Mouse (Mus musculus) kidney, adult 2 months (tissue): Measurements from ENCODE around the gene Rab30. TPM values are rescaled to one million over a fixed set of nuclear protein-coding genes. Genes with fewer than 3 reads are reported as not detected.

Source experiments
- DNase-seq: peaks from one replicate; pipeline ENCODE4 v3.0.0; 2021
- H3K27ac ChIP-seq: fragments of 200-500 bp; 2 replicates; pipeline ENCODE4 v1.5.1; 2012; ENCODE audit warnings: low read depth, low read length, control low read depth, inconsistent platforms; ENCODE audit not compliant: insufficient read depth
- H3K27me3 ChIP-seq: fragments of 200-500 bp; replicated peaks from 2 replicates; pipeline ENCODE4 v1.6.1; 2012; ENCODE audit warnings: mild to moderate bottlenecking, moderate library complexity, low read length, inconsistent platforms; ENCODE audit not compliant: control insufficient read depth, insufficient read depth
- H3K36me3 ChIP-seq: fragments of 200-500 bp; 2 replicates; pipeline ENCODE4 v1.6.1; 2012; ENCODE audit warnings: mild to moderate bottlenecking, moderate library complexity, low read length, inconsistent platforms; ENCODE audit not compliant: control insufficient read depth, insufficient read depth
- H3K4me1 ChIP-seq: fragments of 200-500 bp; 2 replicates; pipeline ENCODE4 v1.6.1; 2011; ENCODE audit warnings: low read length; ENCODE audit not compliant: control insufficient read depth, insufficient read depth
- H3K4me3 ChIP-seq: fragments of 200-500 bp; 2 replicates; pipeline ENCODE4 v1.5.1; 2011; ENCODE audit warnings: mild to moderate bottlenecking, low read depth, low read length, control low read depth; ENCODE audit not compliant: insufficient read depth
- CTCF ChIP-seq: fragments of 200-500 bp; conservative IDR thresholded peaks from 2 replicates; pipeline ENCODE4 v1.5.1; 2011; ENCODE audit warnings: low read depth, mild to moderate bottlenecking, control low read depth, low read length, moderate library complexity, mixed read lengths; ENCODE audit not compliant: insufficient read depth, insufficient read length
- POLR2A ChIP-seq: fragments of 200-500 bp; IDR thresholded peaks from one replicate; pipeline ENCODE4 v1.6.1; 2011; ENCODE audit warnings: low read depth, low read length, control low read depth
- WGBS: fragments of 180-500 bp; shearing (Covaris S2); methylation state at CpG from one replicate; pipeline ENCODE4 v1.1.7; 2018; 5-methylcytosine and 5-hydroxymethylcytosine counted together
- polyA plus RNA-seq: library from polyadenylated mRNA; depleted of rRNA; stranded (reverse); fragments of >200 nt; gene quantifications from 2 replicates; pipeline ENCODE4 v1.2.3, GENCODE M21; 2012

Gene Rab30
- polyA plus RNA-seq, 1 experiment = 1.3 TPM

DNA sequence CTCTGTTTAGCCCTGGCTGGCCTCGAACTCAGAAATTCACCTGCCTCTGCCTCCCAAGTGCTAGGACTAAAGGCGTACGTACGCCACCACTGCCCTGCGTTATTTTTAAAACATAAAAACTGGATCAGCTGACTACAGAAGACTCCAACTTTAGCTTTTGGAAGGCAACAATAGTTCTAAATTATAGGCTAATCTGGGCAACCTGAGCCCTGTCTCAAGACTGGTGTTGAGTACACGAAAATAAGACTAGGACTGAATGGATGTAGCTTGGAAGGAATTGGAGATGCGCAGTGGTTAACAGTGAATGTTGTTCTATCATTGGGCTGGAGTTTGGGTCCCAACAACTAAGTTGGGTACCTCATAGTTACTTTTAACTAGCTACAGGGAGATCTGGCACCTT, 9.3 kb upstream of the Rab30 start:
- WGBS = 87% methylated on average over 7 of the region's 7 CpGs

DNA sequence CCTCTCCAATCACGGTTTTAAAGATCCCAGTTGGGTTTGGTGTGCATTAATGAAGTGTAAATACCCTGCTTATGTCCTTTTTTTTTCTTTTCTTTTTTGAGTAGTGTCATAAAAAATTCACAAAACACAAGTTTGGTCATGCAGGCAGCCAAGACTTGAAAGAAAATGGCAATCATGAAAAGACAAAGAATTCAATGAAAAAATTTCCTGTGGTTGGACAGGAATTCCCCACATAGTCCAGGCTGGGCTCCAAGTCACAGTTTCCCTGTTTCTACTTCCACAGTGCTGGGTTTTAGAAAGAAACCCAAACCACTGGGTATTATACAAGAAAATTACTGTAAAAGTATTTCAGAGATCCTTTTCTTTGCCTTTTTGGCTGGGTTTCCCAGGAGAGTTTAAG, 3.8 kb upstream of the Rab30 start:
- TF ChIP-seq CTCF (no peak), POLR2A (no peak)
- H3K27ac ChIP-seq = no peak overlapping the region
- WGBS = 76% methylated on average over 1 of the region's 1 CpGs

More for the DNA sequence above, 9.3 kb upstream of the Rab30 start:
- TF ChIP-seq CTCF (no peak), POLR2A (no peak)
- Histone ChIP-seq H3K27ac (no peak overlapping the region), H3K36me3 (no peaks in the 10 kb centered on the region; the same call in 1 of the 2 replicates), H3K4me1 (no peaks in the 10 kb centered on the region), H3K27me3 (no peaks in the 10 kb centered on the region), H3K4me3 (no peak overlapping the region)
- no peak for DNase-seq

DNA sequence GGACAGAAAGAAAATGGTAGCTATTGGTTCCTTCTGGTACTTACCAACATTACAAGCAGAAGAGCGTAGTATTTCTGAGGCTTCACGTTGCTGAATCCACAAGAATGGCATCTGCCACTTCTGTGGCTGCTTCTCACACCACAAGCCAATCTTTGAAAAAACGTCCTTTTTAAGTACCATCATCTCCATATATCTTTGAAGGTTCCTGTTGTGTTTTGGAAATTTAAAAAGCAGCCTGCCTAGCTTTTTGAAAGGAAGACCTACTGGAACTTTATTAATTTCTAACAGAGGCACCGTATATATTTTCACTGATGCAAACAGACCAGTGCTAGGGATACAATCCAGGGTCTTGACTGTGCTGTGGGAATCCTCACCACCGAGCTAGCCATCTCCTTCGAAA, 1.4 kb upstream of the Rab30 start:
- no peak overlapping the region for H3K27ac ChIP-seq
- TF ChIP-seq POLR2A = no peak
- no peak for TF ChIP-seq CTCF
- 33% methylated on average over 6 of the region's 6 CpGs for WGBS
- H3K27me3 ChIP-seq = no peaks in the 10 kb centered on the region
- H3K4me1 ChIP-seq = peaks cover 5% of the 10 kb centered on the region; the same call in 1 of the 2 replicates
- peaks cover 4% of the 10 kb centered on the region for H3K36me3 ChIP-seq
- no peak for DNase-seq
- H3K4me3 ChIP-seq = no peak overlapping the region

More for the DNA sequence above, 3.8 kb upstream of the Rab30 start:
- DNase-seq = no peak
- no peaks in the 10 kb centered on the region for H3K27me3 ChIP-seq
- peaks cover 4% of the 10 kb centered on the region for H3K36me3 ChIP-seq
- H3K4me1 ChIP-seq = peaks cover 5% of the 10 kb centered on the region; the same call in 1 of the 2 replicates
- H3K4me3 ChIP-seq = no peak overlapping the region

DNA sequence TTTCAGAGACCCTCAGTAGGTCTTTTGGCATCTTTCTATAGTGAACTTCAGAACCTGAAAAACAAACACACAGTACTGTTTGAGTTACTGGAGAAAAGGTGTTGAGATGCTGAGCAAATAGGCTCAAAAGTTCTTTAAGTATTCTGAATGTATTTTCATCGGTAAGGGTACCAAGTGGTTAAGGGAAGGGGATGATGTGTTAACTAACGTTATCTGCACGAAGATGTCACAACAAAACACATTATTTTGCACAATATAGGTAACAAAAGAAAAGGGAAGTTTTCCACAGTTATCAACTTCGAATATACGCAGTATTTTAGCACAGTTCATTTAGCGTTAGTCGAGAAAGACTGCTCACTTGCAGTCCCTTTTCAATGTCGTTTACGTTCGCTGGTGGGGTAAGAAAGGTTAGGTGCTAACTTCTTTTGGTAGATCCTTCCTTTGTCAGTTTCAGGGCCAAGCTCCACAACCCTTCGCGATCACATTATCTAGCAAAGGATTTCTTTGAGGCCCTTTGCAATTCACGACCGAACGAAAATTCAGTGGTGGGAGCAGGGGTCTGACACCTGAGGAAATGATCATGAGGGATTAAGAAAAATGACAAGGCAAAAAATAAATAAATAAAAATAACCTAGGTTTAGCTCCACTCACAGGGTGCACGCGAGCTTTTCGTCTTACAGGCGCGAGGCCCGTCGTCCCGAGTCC, 840 bp upstream of the Rab30 start:
- 2% methylated on average over 23 of the region's 23 CpGs for WGBS
- Histone ChIP-seq H3K36me3 (peaks cover 4% of the 10 kb centered on the region), H3K4me3 (peak overlapping the region; percentile 76), H3K27ac (peak overlapping the region; percentile 89), H3K4me1 (peaks cover 5% of the 10 kb centered on the region; the same call in 1 of the 2 replicates), H3K27me3 (no peaks in the 10 kb centered on the region)
- no peak for DNase-seq
- TF ChIP-seq POLR2A = no peak
- no peak for TF ChIP-seq CTCF

DNA sequence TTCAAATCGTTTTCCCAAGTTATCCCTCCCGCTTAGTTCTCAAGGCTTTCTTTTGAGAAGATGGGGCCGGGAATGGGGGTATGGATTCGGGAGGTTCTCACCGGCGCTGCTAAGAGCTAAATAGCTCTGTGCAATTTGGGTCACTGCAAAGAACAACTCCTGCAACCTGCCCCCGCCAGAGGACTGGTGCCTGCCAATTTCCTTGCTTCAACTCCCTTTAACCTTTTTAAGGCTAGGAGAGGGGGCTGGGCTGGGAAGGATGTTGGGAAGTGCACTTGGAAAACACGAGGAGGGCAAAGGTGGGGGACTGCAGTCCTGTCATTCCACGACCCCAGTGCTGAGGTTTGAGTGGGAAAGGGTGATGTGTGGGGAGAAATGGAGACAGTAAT, 452 bp downstream of the Rab30 start:
- H3K27me3 ChIP-seq = no peaks in the 10 kb centered on the region
- TF ChIP-seq CTCF (no peak), POLR2A (no peak)
- peaks cover 4% of the 10 kb centered on the region for H3K36me3 ChIP-seq
- WGBS = 0% methylated on average over 9 of the region's 9 CpGs
- H3K4me1 ChIP-seq = peaks cover 5% of the 10 kb centered on the region; the same call in 1 of the 2 replicates
- no peak overlapping the region for H3K27ac ChIP-seq
- H3K4me3 ChIP-seq = peak overlapping the region; percentile 61
- DNase-seq = peak; percentile 52

DNA sequence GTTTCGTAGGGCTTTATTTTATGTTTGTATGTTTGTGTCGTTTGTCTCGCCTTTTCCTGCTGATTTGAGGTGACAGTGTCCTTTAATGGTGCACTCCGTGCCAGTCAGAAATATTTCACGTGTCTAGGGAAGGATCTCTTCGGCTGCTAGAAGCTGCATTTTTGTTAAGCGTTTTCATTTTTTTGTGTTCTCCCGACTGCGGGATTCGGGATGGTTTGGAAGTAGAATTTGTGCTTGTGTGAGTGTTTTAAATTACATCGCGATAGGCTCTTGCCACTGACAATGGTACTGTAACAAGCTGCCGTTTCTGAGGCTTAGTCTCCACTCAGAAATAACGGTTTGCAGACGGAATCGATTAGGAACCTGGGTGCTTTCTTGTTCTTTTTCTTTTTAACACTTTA, 938 bp downstream of the Rab30 start:
- H3K27me3 ChIP-seq = no peaks in the 10 kb centered on the region
- peak overlapping the region; percentile 61; the same call in 1 of the 2 replicates for H3K4me3 ChIP-seq
- peaks cover 4% of the 10 kb centered on the region for H3K36me3 ChIP-seq
- DNase-seq = no peak
- 1% methylated on average over 16 of the region's 16 CpGs for WGBS
- H3K4me1 ChIP-seq = peaks cover 5% of the 10 kb centered on the region; the same call in 1 of the 2 replicates
- TF ChIP-seq POLR2A (no peak), CTCF (no peak)
- no peak overlapping the region for H3K27ac ChIP-seq

GRCm38 (mm10) chr7:92742774-92743173, 1.4 kb downstream of the Rab30 start:
- 3% methylated on average over 6 of the region's 6 CpGs for WGBS
- DNase-seq = peak; percentile 48
- Histone ChIP-seq H3K4me3 (no peak overlapping the region), H3K4me1 (peaks cover 5% of the 10 kb centered on the region; the same call in 1 of the 2 replicates), H3K27me3 (no peaks in the 10 kb centered on the region), H3K36me3 (peaks cover 4% of the 10 kb centered on the region), H3K27ac (no peak overlapping the region)
- TF ChIP-seq CTCF (no peak), POLR2A (no peak)

- no peak overlapping the region for H3K4me3 ChIP-seq
- WGBS = 63% methylated on average over 6 of the region's 6 CpGs
- no peak for DNase-seq
- no peak overlapping the region for H3K27ac ChIP-seq
- TF ChIP-seq CTCF = no peak
- TF ChIP-seq POLR2A = no peak
- peaks cover 1% of the 10 kb centered on the region for H3K36me3 ChIP-seq
- H3K4me1 ChIP-seq = peaks cover 5% of the 10 kb centered on the region; the same call in 1 of the 2 replicates
- no peaks in the 10 kb centered on the region for H3K27me3 ChIP-seq
Measured at GRCm38 (mm10) chr7:92743325-92743724, 1.9 kb downstream of the Rab30 start.
